Comparison of ENCODE assay signal across 27 mouse cellular contexts in the genomic region with DNA sequence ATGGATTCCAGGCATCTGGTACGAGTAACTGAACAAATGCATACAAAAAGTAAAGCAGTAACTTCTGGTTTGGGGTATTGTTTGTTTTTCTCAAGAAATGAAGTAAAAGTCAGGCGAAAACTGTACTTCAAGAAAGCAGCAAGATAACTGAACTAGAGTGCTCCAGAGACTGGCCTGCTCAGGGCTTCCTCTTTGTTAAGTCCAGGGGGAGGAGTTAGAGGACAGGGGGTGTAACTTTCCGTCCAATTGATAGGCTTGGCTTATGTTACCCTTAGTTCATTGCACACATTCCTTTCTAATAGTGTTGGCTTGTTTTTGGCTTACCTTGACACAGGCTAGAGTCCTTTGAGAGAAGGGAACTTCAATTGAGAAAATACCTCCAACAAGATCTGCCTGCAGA.
DNase-seq lines count a peak whose midpoint lies in the region; ATAC-seq and TF ChIP-seq lines count a peak whose summit lies in the region.
"Had no signal": no experiment of that assay in that cellular context is flagged by ENCODE, and none has a peak within 500 bp of the region (broad histone marks: within the 10 kb centered on the region; RNA-seq: fewer than 3 reads in every experiment).

No protein-coding gene starts in this region.

- no peaks in the 10 kb centered on the region for H3K27me3 ChIP-seq in embryonic facial prominence, embryonic 11.5 days (ENCODE audit: control insufficient read depth, insufficient read depth, low read length)
- H3K27me3 ChIP-seq in embryonic facial prominence, embryonic 10.5 days (replicated peaks; ENCODE audit: low read depth, poor library complexity, severe bottlenecking), result no peaks in the 10 kb centered on the region
- H3K27me3 ChIP-seq in testis, adult 2 months (ENCODE audit: control insufficient read depth, insufficient read depth, low read length), result no peaks in the 10 kb centered on the region
- H3K27me3 ChIP-seq: forebrain, embryonic 13.5 days; heart, embryonic 12.5 days; limb, embryonic 12.5 days; liver, embryonic 12.5 days; neural tube, embryonic 13.5 days had no signal

- no peak overlapping the region for H3K9ac ChIP-seq in embryonic facial prominence, embryonic 11.5 days (replicated peaks; ENCODE audit: low read length)
- H3K9ac ChIP-seq: forebrain, embryonic 13.5 days; heart, embryonic 12.5 days; hindbrain, embryonic 14.5 days; limb, embryonic 12.5 days; liver, embryonic 12.5 days; liver, postnatal 0 days; neural tube, embryonic 13.5 days had no signal

- no peaks in the 10 kb centered on the region for H3K9me3 ChIP-seq in embryonic facial prominence, embryonic 11.5 days (replicated peaks; ENCODE audit: control insufficient read depth, low read length)
- no peaks in the 10 kb centered on the region for H3K9me3 ChIP-seq in embryonic facial prominence, embryonic 10.5 days
- H3K9me3 ChIP-seq: forebrain, embryonic 13.5 days; heart, embryonic 12.5 days; liver, embryonic 12.5 days; neural tube, embryonic 13.5 days had no signal

- no peaks in the 10 kb centered on the region for H3K36me3 ChIP-seq in embryonic facial prominence, embryonic 11.5 days (replicated peaks; ENCODE audit: control insufficient read depth, insufficient read depth, low read depth, low read length)
- H3K36me3 ChIP-seq in embryonic facial prominence, embryonic 10.5 days (replicated peaks), result peaks cover 5% of the 10 kb centered on the region; the same call in 1 of the 2 replicates
- H3K36me3 ChIP-seq in testis, adult 2 months (ENCODE audit: control insufficient read depth, insufficient read depth, low read length), result no peaks in the 10 kb centered on the region
- H3K36me3 ChIP-seq: liver, embryonic 12.5 days; neural tube, embryonic 13.5 days had no signal

- no peak for ATAC-seq in embryonic facial prominence, embryonic 11.5 days (replicated peaks; ENCODE audit: insufficient number of reproducible peaks, low FRiP score, low TSS enrichment, low read depth)
- ATAC-seq in granulocyte monocyte progenitor cell, adult 5-6 weeks (replicated peaks; ENCODE audit: poor library complexity, severe bottlenecking), result peak; percentile 61
- no peak for ATAC-seq in monocyte, adult 5-6 weeks (replicated peaks; ENCODE audit: insufficient number of reproducible peaks, low FRiP score, low TSS enrichment, poor library complexity, severe bottlenecking)
- ATAC-seq: forebrain, embryonic 13.5 days; intestine, postnatal 0 days; liver, embryonic 12.5 days; liver, postnatal 0 days had no signal

- H3K4me1 ChIP-seq in embryonic facial prominence, embryonic 11.5 days (ENCODE audit: control insufficient read depth, insufficient read depth, low read length), result no peaks in the 10 kb centered on the region
- H3K4me1 ChIP-seq in embryonic facial prominence, embryonic 10.5 days, result no peaks in the 10 kb centered on the region
- H3K4me1 ChIP-seq in testis, adult 2 months (ENCODE audit: control insufficient read depth, insufficient read depth, low read length), result no peaks in the 10 kb centered on the region
- H3K4me1 ChIP-seq: forebrain, embryonic 13.5 days; limb, embryonic 12.5 days; neural tube, embryonic 13.5 days had no signal

- DNase-seq in embryonic facial prominence, embryonic 11.5 days (ENCODE audit: low spot score), result peak; percentile 35
- DNase-seq in embryonic facial prominence, embryonic 10.5 days (ENCODE audit: low spot score), result no peak
- DNase-seq in testis, postnatal 10 days (ENCODE audit: low spot score), result no peak
- no peak for DNase-seq in adrenal gland, postnatal 10 days
- no peak for DNase-seq in thymus, postnatal 25 days
- DNase-seq: adrenal gland, postnatal 25 days; cerebellum, adult 11-12 months; cerebellum, postnatal 10 days; gastrocnemius, postnatal 14 days; heart, adult 2 months; heart, postnatal 4 days; kidney, postnatal 25 days; liver, postnatal 0 days; thymus, postnatal 36 days had no signal

- H3K27ac ChIP-seq in embryonic facial prominence, embryonic 11.5 days (replicated peaks; ENCODE audit: low read depth, low read length), result no peak overlapping the region
- no peak overlapping the region for H3K27ac ChIP-seq in embryonic facial prominence, embryonic 10.5 days (replicated peaks)
- no peak overlapping the region for H3K27ac ChIP-seq in testis, adult 2 months (ENCODE audit: control insufficient read depth, insufficient read depth, low read depth, low read length)
- H3K27ac ChIP-seq: forebrain, embryonic 13.5 days; heart, adult 2 months; hindbrain, embryonic 14.5 days; left cerebral cortex, adult 2 months; limb, embryonic 12.5 days; liver, embryonic 12.5 days; macrophage; neural tube, embryonic 13.5 days had no signal

- H3K4me2 ChIP-seq in embryonic facial prominence, embryonic 11.5 days (ENCODE audit: low read depth, low read length), result no peak overlapping the region
- H3K4me2 ChIP-seq: forebrain, embryonic 13.5 days; heart, embryonic 12.5 days; hindbrain, embryonic 14.5 days; limb, embryonic 12.5 days; liver, embryonic 12.5 days; midbrain, embryonic 11.5 days; neural tube, embryonic 13.5 days had no signal

- 60% methylated on average over 3 of the region's 3 CpGs for WGBS in embryonic facial prominence, embryonic 11.5 days
- 66% methylated on average over 3 of the region's 3 CpGs for WGBS in embryonic facial prominence, embryonic 10.5 days

- TF ChIP-seq POLR2A in testis, adult 2 months (IDR thresholded peaks at IDR 0.05; ENCODE audit: control insufficient read depth, low read depth, low read length), result no peak

- no peak overlapping the region for H3K4me3 ChIP-seq in embryonic facial prominence, embryonic 11.5 days (ENCODE audit: low read depth, low read length)
- no peak overlapping the region for H3K4me3 ChIP-seq in embryonic facial prominence, embryonic 10.5 days
- peak overlapping the region; percentile 16 for H3K4me3 ChIP-seq in testis, adult 2 months (ENCODE audit: control insufficient read depth, low read depth, low read length)
- H3K4me3 ChIP-seq: forebrain, embryonic 13.5 days; heart, adult 2 months; heart, embryonic 12.5 days; left cerebral cortex, adult 2 months; limb, embryonic 12.5 days; liver, embryonic 12.5 days; neural tube, embryonic 13.5 days had no signal

- no peak for TF ChIP-seq CTCF in testis, adult 2 months (IDR thresholded peaks at IDR 0.05; ENCODE audit: control insufficient read depth, insufficient read depth, insufficient replicate concordance, low read depth, low read length)
